Mouse (Mus musculus): ENCODE measurements around the gene Grtp1. TPM values are rescaled to one million over a fixed set of nuclear protein-coding genes. Genes with fewer than 3 reads are reported as not detected.
A peak's percentile ranks its signal among the peaks of the same experiment; 100 is the strongest.

Grtp1 gene
- polyA plus RNA-seq, 1 experiment from 2014 or later = 15.7 TPM

DNA sequence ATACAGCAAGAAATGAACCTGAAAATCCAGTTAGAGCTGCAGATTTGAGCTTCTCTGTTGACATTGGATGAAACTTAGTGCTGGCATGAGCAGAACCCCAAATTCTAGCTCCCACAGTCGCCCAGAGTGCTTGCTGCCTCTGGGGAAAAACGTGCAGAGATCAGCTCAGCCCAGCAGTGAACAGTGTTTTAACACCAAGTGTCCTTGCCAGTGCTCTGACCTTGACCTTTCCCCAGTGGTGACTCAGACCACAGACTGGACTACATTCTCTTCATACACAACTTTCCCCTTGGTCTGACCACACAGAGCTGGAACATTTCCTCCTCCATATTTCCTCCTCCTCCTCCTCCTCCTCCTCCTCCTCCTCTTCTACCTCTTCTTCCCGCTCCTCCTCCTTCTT lies 1.6 kb upstream of the Grtp1 start:
- Histone ChIP-seq H3K4me3 (ENCODE audit: low read depth, low read length) (no peak overlapping the region), H3K27me3 (ENCODE audit: control insufficient read depth, insufficient read depth, low read length) (peaks cover 23% of the 10 kb centered on the region), H3K4me2 (ENCODE audit: low read depth, severe bottlenecking) (no peak overlapping the region), H3K4me1 (ENCODE audit: control insufficient read depth, insufficient read depth, low read length) (no peaks in the 10 kb centered on the region), H3K27ac (replicated peaks; ENCODE audit: low read depth, low read length) (no peak overlapping the region), H3K9ac (ENCODE audit: low read length) (no peak overlapping the region), H3K9me3 (ENCODE audit: control insufficient read depth, low read length) (no peaks in the 10 kb centered on the region), H3K36me3 (ENCODE audit: control insufficient read depth, insufficient read depth, low read length) (no peaks in the 10 kb centered on the region)
- ATAC-seq (ENCODE audit: insufficient number of reproducible peaks, low FRiP score, low TSS enrichment, low read depth) (no peak), DNase-seq (ENCODE audit: low spot score) (no peak)
- 43% methylated on average over 3 of the region's 3 CpGs for WGBS

DNA sequence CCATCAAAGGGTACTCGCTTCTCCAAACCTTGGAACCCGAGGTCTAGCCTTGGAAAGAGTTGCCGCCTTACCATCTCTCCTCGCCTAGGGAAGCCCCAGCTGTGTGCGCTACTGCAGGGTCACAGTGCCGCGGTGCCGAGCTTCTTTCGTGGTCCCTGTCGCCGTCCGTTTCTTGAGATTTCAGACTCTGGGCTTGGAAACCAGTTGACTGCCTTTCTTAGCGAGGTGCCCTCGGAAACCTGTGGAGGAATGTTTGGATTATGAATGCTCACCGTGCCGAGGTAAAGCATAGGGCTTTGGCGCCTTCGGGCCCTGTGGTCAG lies 554 bp upstream of the Grtp1 start:
- DNase-seq (ENCODE audit: low spot score) (no peak), ATAC-seq (ENCODE audit: insufficient number of reproducible peaks, low FRiP score, low TSS enrichment, low read depth) (no peak)
- peak overlapping the region; percentile 83 for H3K4me3 ChIP-seq (ENCODE audit: low read depth, low read length)
- peaks cover 23% of the 10 kb centered on the region for H3K27me3 ChIP-seq (ENCODE audit: control insufficient read depth, insufficient read depth, low read length)
- no peak overlapping the region for H3K27ac ChIP-seq (replicated peaks; ENCODE audit: low read depth, low read length)
- H3K4me1 ChIP-seq (ENCODE audit: control insufficient read depth, insufficient read depth, low read length) = no peaks in the 10 kb centered on the region
- WGBS = 3% methylated on average over 18 of the region's 18 CpGs
- peak overlapping the region; percentile 92 for H3K4me2 ChIP-seq (ENCODE audit: low read depth, severe bottlenecking)
- no peaks in the 10 kb centered on the region for H3K9me3 ChIP-seq (ENCODE audit: control insufficient read depth, low read length)
- H3K9ac ChIP-seq (ENCODE audit: low read length) = no peak overlapping the region
- H3K36me3 ChIP-seq (ENCODE audit: control insufficient read depth, insufficient read depth, low read length) = no peaks in the 10 kb centered on the region

DNA sequence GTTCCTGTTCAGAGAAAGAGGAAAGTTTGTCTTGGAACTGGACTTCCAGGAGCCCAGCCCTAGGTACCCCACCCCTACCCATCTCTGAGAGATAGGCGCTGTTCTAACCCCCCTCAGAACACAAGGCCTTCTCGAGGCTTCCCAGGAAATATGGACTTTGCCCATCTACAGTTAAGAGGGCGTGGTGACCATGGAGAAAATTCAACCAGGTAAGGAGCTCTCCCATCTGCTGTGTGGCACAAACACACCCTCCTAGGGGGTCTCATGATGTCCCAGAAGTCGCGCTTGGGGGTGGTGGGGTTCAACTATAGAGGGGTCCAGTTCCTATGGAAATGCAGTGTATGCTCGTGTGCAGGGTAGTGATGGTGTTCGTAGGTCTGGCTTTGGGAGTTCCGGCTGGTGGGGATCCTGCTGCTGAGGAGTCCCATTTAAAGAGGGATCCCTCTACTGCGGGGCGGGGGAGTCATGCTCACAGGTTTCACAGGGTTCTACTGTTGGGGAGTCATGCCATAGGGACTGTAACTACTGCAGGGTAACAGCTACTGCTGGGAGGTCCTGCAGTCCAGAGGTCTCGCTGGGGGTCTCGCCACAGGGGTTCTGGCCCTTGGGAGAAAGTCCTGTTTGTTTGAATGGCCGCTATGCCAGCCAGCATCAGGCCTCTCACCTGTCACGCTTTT lies 897 bp downstream of the Grtp1 start:
- Histone ChIP-seq H3K27me3 (ENCODE audit: control insufficient read depth, insufficient read depth, low read length) (peaks cover 23% of the 10 kb centered on the region), H3K4me1 (ENCODE audit: control insufficient read depth, insufficient read depth, low read length) (no peaks in the 10 kb centered on the region), H3K4me2 (ENCODE audit: low read depth, severe bottlenecking) (peak overlapping the region; percentile 92), H3K9ac (ENCODE audit: low read length) (peak overlapping the region; percentile 70; the same call in 1 of the 2 replicates), H3K4me3 (ENCODE audit: low read depth, low read length) (peak overlapping the region; percentile 83), H3K9me3 (ENCODE audit: control insufficient read depth, low read length) (no peaks in the 10 kb centered on the region), H3K36me3 (ENCODE audit: control insufficient read depth, insufficient read depth, low read length) (no peaks in the 10 kb centered on the region), H3K27ac (replicated peaks; ENCODE audit: low read depth, low read length) (no peak overlapping the region)
- no peak for DNase-seq (ENCODE audit: low spot score)
- 23% methylated on average over 14 of the region's 14 CpGs for WGBS
- ATAC-seq (ENCODE audit: insufficient number of reproducible peaks, low FRiP score, low TSS enrichment, low read depth) = no peak

- Histone ChIP-seq H3K4me2 (ENCODE audit: low read depth, severe bottlenecking) (no peak overlapping the region), H3K27ac (replicated peaks; ENCODE audit: low read depth, low read length) (no peak overlapping the region), H3K9ac (ENCODE audit: low read length) (no peak overlapping the region), H3K27me3 (ENCODE audit: control insufficient read depth, insufficient read depth, low read length) (peaks cover 19% of the 10 kb centered on the region), H3K4me1 (ENCODE audit: control insufficient read depth, insufficient read depth, low read length) (no peaks in the 10 kb centered on the region), H3K9me3 (ENCODE audit: control insufficient read depth, low read length) (no peaks in the 10 kb centered on the region), H3K4me3 (ENCODE audit: low read depth, low read length) (no peak overlapping the region), H3K36me3 (ENCODE audit: control insufficient read depth, insufficient read depth, low read length) (no peaks in the 10 kb centered on the region)
- 87% methylated on average over 5 of the region's 5 CpGs for WGBS
- DNase-seq (ENCODE audit: low spot score) (no peak), ATAC-seq (ENCODE audit: insufficient number of reproducible peaks, low FRiP score, low TSS enrichment, low read depth) (no peak)
Measured at GRCm38 (mm10) chr8:13197493-13197892, 2.9 kb downstream of the Grtp1 start.

GRCm38 (mm10) chr8:13194818-13195217 lies 5.6 kb downstream of the Grtp1 start:
- Histone ChIP-seq H3K9ac (ENCODE audit: low read length) (no peak overlapping the region), H3K4me3 (ENCODE audit: low read depth, low read length) (no peak overlapping the region), H3K27me3 (ENCODE audit: control insufficient read depth, insufficient read depth, low read length) (no peaks in the 10 kb centered on the region), H3K4me2 (ENCODE audit: low read depth, severe bottlenecking) (no peak overlapping the region), H3K4me1 (ENCODE audit: control insufficient read depth, insufficient read depth, low read length) (no peaks in the 10 kb centered on the region), H3K27ac (replicated peaks; ENCODE audit: low read depth, low read length) (no peak overlapping the region), H3K36me3 (ENCODE audit: control insufficient read depth, insufficient read depth, low read length) (no peaks in the 10 kb centered on the region), H3K9me3 (ENCODE audit: control insufficient read depth, low read length) (no peaks in the 10 kb centered on the region)
- WGBS = 46% methylated on average over 10 of the region's 10 CpGs
- ATAC-seq (ENCODE audit: insufficient number of reproducible peaks, low FRiP score, low TSS enrichment, low read depth) (no peak), DNase-seq (ENCODE audit: low spot score) (no peak)

GRCm38 (mm10) chr8:13190235-13190634 lies 10.2 kb downstream of the Grtp1 start:
- Histone ChIP-seq H3K36me3 (ENCODE audit: control insufficient read depth, insufficient read depth, low read length) (no peaks in the 10 kb centered on the region; the same call in 1 of the 2 replicates), H3K9me3 (ENCODE audit: control insufficient read depth, low read length) (no peaks in the 10 kb centered on the region), H3K4me2 (ENCODE audit: low read depth, severe bottlenecking) (no peak overlapping the region), H3K4me1 (ENCODE audit: control insufficient read depth, insufficient read depth, low read length) (no peaks in the 10 kb centered on the region), H3K27ac (replicated peaks; ENCODE audit: low read depth, low read length) (no peak overlapping the region), H3K27me3 (ENCODE audit: control insufficient read depth, insufficient read depth, low read length) (no peaks in the 10 kb centered on the region), H3K9ac (ENCODE audit: low read length) (no peak overlapping the region), H3K4me3 (ENCODE audit: low read depth, low read length) (no peak overlapping the region)
- ATAC-seq (ENCODE audit: insufficient number of reproducible peaks, low FRiP score, low TSS enrichment, low read depth) (no peak), DNase-seq (ENCODE audit: low spot score) (no peak)
- WGBS = 91% methylated on average over 8 of the region's 8 CpGs

DNA sequence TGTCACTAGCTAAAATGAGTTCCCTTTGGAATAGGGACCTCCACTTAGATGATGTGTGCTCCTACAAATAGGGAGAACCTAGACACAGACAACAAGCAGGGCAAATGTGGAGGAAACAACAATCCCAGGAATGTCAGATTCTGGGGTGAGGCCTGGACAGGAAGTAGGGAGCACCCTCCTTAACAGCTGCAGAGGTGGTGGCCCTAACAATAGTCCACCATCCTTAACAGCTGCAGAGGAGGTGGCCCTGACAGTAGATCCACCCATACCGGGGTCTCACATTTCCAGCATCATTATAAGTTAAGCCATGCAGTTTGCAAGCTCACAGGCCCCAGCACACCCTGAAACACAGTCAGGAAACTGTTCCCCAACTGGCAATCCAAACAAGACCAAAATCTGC lies 11.6 kb downstream of the Grtp1 start:
- Histone ChIP-seq H3K4me1 (ENCODE audit: control insufficient read depth, insufficient read depth, low read length) (no peaks in the 10 kb centered on the region), H3K9ac (ENCODE audit: low read length) (no peak overlapping the region), H3K27me3 (ENCODE audit: control insufficient read depth, insufficient read depth, low read length) (no peaks in the 10 kb centered on the region), H3K9me3 (ENCODE audit: control insufficient read depth, low read length) (no peaks in the 10 kb centered on the region), H3K27ac (replicated peaks; ENCODE audit: low read depth, low read length) (no peak overlapping the region), H3K36me3 (ENCODE audit: control insufficient read depth, insufficient read depth, low read length) (no peaks in the 10 kb centered on the region; the same call in 1 of the 2 replicates), H3K4me2 (ENCODE audit: low read depth, severe bottlenecking) (no peak overlapping the region), H3K4me3 (ENCODE audit: low read depth, low read length) (no peak overlapping the region)
- ATAC-seq (ENCODE audit: insufficient number of reproducible peaks, low FRiP score, low TSS enrichment, low read depth) (no peak), DNase-seq (ENCODE audit: low spot score) (no peak)
- WGBS = 87% methylated on average over 1 of the region's 1 CpGs

DNA sequence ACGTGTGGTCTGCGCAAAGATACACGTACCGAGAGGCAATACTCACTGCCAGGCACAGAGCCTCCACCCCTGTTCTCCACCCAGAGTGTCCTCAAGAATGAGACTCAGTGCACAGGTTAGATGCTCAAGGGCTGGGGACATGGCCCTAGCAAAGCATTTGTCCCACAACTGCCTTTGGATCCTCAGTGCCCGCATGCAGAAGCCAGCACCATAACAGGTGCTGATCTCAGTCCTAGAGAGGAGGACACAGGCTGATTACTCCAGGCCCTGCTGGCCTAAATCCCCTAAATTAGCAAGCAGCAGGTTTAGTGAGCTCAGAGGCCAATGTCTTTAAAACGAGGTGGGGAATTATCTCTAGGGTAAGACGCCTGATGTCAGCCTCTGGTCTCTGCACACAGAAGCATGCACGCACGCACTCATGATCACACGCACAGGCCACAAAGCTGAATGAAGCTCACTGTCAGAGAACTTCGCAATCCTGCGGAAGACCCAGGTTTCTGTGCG lies 12.3 kb downstream of the Grtp1 start:
- H3K27me3 ChIP-seq (ENCODE audit: control insufficient read depth, insufficient read depth, low read length) = no peaks in the 10 kb centered on the region
- H3K9me3 ChIP-seq (ENCODE audit: control insufficient read depth, low read length) = no peaks in the 10 kb centered on the region
- no peak overlapping the region for H3K27ac ChIP-seq (replicated peaks; ENCODE audit: low read depth, low read length)
- DNase-seq (ENCODE audit: low spot score) = no peak
- ATAC-seq (ENCODE audit: insufficient number of reproducible peaks, low FRiP score, low TSS enrichment, low read depth) = no peak
- no peak overlapping the region for H3K4me2 ChIP-seq (ENCODE audit: low read depth, severe bottlenecking)
- no peaks in the 10 kb centered on the region; the same call in 1 of the 2 replicates for H3K36me3 ChIP-seq (ENCODE audit: control insufficient read depth, insufficient read depth, low read length)
- WGBS = 88% methylated on average over 13 of the region's 13 CpGs
- no peaks in the 10 kb centered on the region for H3K4me1 ChIP-seq (ENCODE audit: control insufficient read depth, insufficient read depth, low read length)
- no peak overlapping the region for H3K4me3 ChIP-seq (ENCODE audit: low read depth, low read length)
- H3K9ac ChIP-seq (ENCODE audit: low read length) = no peak overlapping the region

DNA sequence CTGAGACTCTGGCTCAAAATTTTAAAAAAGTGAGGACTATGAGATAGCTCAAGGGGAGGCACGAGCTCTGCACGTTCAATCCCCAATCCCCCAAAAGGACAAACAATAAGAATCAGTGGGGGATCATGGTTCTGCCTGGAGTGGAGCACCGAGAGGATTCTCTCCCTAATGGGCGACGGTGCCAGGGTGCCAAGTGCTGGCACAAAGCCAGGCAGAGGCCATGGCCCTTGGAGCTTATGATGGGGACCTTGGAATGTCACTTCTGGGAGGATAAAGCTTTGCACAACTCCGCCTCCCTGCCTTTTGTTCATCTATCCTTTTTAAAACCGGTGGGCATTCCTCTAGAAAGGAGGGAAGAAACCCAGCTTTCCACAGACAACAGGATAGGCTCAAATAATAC lies 12.8 kb downstream of the Grtp1 start:
- Histone ChIP-seq H3K4me1 (ENCODE audit: control insufficient read depth, insufficient read depth, low read length) (no peaks in the 10 kb centered on the region), H3K4me3 (ENCODE audit: low read depth, low read length) (no peak overlapping the region), H3K27me3 (ENCODE audit: control insufficient read depth, insufficient read depth, low read length) (no peaks in the 10 kb centered on the region), H3K9me3 (ENCODE audit: control insufficient read depth, low read length) (no peaks in the 10 kb centered on the region), H3K9ac (ENCODE audit: low read length) (no peak overlapping the region), H3K4me2 (ENCODE audit: low read depth, severe bottlenecking) (no peak overlapping the region), H3K36me3 (ENCODE audit: control insufficient read depth, insufficient read depth, low read length) (no peaks in the 10 kb centered on the region; the same call in 1 of the 2 replicates), H3K27ac (replicated peaks; ENCODE audit: low read depth, low read length) (no peak overlapping the region)
- ATAC-seq (ENCODE audit: insufficient number of reproducible peaks, low FRiP score, low TSS enrichment, low read depth) (no peak), DNase-seq (ENCODE audit: low spot score) (no peak)
- WGBS = 78% methylated on average over 7 of the region's 7 CpGs
